Mouse (Mus musculus) common myeloid progenitor, adult 5-6 weeks (primary cell): ENCODE data around the gene E130308A19Rik. TPM values are rescaled to one million over a fixed set of nuclear protein-coding genes. Genes with fewer than 3 reads are reported as not detected.
A peak's percentile ranks its signal among the peaks of the same experiment; 100 is the strongest.

Experiments
- ATAC-seq: replicated peaks from 2 replicates; pipeline ENCODE4 v1.8.0; 2016; ENCODE audit warnings: low read depth, mild to moderate bottlenecking, moderate TSS enrichment, inconsistent platforms; ENCODE audit not compliant: poor library complexity, severe bottlenecking
- total RNA-seq: library from RNA; stranded (forward); fragments of 200-1000, 187-1606 nt; gene quantifications from 2 replicates; pipeline ENCODE4 v1.2.3, GENCODE M21; 2017

The E130308A19Rik gene
- total RNA-seq, 1 experiment from 2014 or later: 11.1 TPM

DNA sequence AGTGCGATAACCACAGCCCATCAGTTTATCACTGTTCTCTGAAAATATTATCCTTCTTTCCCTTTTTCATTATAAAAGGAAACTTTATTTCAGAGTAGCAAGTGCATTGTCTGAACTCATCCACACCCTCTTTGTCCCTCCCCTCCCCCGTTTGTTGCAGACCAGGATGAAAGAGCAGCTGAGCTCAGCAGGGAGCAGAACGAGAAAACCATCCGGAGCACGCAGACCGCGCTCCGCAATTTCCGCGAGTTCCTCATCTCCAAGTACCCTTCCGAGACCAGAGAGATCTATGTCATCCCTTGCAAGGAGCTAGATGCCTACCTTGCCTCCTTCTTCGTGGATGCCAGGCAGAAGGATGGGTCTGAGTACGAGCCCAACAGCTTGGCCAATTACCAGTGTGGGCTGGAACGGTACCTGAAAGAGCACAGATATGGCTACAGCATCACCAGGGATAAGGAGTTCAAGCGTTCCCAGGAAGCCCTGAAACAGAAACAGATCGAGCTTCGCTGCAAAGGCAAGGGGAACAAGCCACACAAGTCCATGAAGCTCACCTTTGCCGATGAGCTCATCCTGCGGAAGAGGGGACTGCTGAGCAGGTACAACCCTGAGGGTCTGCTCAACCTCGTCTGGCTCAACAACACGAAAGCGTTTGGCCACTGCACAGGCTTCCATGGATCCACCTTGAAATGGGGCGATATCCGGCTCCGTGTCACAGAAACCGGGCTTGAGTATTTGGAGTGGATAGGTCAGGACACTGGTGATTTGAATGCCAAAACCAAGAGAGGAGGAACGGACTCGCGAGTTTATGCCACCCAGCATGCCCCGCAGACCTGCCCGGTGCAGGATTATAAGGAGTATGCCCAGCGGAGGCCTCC is 93.7 kb downstream of the E130308A19Rik start:
- no peak for ATAC-seq

DNA sequence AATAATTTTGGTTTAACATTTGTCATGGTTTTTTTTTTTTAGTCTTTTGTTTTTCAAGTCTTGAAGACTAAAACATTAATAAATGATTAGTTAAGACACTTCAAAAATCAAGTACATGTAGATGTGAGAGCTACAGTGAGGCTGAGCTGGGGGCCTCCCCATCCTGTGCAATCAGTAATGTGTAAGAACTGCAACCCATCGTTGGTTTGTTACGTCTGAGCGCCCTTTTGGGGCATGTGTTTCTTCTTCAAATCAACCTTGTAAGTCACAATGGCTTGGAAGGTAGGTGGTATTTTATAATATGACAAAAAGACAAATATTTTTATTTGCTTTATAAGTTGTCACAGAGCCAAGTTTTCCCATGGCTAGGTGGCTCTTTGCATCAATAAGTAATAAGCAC is 95.8 kb downstream of the E130308A19Rik start:
- ATAC-seq: no peak

- no peak for ATAC-seq
These were observed 99.6 kb downstream of the E130308A19Rik start for GRCm38 (mm10) chr4:59725579-59725978.

DNA sequence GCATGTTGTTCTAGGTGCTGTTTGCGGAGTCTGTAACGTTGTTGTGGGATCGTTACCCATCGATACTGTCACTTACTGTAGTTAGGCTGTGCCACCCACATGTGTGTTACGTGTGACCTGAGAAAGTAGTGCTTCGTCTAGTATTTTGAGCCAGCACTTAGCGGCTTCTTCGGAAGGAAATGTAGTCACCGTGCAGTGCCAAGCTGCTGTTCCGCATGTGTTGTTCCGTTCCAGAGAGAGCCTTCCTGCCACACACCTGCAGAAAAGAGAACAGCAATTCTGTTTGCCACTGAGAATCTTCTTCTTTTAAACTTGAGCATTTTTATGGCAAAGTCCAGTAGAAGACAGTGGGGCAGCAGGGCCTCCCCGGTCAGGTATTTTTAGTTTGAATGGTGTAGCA is 100.5 kb downstream of the E130308A19Rik start:
- ATAC-seq: no peak

GRCm38 (mm10) chr4:59727187-59727877 is 101.3 kb downstream of the E130308A19Rik start:
- no peak for ATAC-seq

DNA sequence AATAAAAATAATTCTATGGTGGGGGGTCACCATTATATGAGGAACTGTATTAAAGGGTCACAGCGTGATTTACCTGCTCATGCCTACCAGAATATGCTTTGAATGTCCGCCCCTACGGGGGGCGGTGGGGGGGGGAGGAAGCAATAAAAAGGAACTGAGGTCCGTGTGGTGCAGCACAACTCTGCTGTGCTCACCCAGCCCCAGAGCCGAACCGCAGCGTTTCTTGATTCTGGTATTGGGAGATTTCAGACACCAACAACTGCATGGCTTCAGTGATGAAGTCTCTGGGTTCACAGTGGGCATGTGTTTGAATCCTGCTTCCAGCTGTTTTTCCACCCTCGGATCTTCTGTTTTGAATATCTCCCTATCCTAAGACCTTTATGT is 101.9 kb downstream of the E130308A19Rik start:
- peak; percentile 76 for ATAC-seq

- peak; percentile 27; the same call in 1 of the 2 replicates for ATAC-seq
These were observed 102.8 kb downstream of the E130308A19Rik start for GRCm38 (mm10) chr4:59728839-59729238.

DNA sequence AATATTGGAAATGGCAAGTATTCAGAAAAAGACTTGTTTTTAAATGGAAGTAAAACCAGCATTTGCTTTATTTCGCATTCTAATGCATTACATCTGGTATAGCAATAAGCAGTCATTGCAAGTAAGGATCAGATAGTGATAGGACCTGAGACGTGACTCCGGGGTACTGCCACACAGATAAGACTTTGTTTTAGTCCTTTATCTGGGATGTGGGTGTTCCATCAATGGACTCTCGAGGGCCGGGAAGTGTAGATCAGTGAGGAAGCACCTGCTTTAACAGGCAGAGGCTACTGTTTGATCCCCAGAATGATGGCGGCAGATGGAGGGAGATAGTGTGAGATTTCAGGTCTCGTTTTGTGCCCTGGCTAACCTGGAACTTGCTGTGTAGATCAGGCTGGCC is 105.5 kb downstream of the E130308A19Rik start:
- no peak for ATAC-seq

DNA sequence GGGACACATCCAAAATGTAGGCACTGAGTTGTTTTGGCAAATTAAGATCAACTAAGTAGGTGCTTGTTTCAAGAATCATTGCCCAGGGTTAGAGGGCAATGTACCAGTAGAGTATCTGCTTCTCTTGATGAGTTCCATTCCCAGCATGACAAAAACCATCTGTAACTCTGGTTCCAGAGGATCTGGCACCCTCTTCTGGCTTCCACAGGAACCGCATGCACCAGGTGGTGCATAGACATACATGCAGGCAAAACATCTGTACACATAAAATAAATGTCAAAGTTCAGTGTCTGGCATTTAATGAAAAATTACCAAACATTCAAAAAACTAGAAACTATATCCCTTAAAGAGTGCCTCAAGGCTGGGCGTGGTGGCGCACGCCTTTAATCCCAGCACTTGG is 113.3 kb downstream of the E130308A19Rik start:
- ATAC-seq: no peak

DNA sequence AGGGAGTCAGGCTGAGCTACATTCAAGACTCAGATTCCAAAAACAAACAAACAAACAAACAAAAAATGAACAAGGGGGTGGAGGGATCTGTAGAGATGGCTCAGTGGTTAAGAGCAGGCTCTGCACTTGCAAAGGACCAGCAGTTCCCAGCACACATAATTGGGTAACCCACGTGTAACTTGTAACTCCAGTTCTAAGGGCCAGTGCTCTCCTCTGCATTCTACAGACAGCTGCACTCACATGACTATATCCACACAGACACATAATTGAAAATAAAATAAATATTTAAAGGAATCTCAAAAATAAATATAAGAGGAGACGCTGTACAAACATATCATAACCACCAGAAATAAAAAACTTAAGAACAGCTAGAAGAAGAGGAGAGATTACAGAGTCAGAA is 113.9 kb downstream of the E130308A19Rik start:
- no peak for ATAC-seq

DNA sequence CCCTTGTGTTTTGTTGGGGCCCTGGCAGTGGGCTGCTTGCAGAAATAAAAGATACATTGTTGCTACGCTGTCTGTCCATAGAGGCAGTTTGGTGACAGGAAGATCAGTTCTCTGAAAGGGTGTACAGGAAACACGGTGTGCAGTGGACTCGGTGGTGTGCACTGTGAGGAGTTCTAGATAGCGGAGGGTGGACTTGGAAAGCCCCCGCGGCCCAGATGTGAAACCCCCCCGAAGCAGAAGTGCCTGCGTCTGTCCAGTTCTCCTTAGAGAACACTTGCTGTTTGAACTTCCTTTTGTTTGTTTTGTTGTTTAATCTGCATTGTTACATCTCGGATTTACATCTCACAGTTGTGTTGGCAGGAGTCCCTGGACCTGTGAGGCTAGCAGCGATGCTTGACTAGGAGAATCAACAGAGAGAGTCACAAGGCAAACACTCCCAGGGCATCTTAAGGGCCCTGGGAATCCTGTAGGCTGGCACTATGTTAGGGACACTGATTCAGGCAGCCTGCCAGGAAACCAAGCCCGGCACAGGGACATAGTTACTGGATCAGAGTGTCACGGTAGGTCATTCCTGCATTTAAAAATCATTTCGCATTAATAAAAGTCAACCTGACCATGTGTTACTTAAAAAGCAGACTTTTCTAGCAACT is 127.6 kb downstream of the E130308A19Rik start:
- no peak for ATAC-seq

- ATAC-seq: no peak; the same call in 1 of the 2 replicates
These were observed 130.5 kb downstream of the E130308A19Rik start for GRCm38 (mm10) chr4:59756332-59757082.

DNA sequence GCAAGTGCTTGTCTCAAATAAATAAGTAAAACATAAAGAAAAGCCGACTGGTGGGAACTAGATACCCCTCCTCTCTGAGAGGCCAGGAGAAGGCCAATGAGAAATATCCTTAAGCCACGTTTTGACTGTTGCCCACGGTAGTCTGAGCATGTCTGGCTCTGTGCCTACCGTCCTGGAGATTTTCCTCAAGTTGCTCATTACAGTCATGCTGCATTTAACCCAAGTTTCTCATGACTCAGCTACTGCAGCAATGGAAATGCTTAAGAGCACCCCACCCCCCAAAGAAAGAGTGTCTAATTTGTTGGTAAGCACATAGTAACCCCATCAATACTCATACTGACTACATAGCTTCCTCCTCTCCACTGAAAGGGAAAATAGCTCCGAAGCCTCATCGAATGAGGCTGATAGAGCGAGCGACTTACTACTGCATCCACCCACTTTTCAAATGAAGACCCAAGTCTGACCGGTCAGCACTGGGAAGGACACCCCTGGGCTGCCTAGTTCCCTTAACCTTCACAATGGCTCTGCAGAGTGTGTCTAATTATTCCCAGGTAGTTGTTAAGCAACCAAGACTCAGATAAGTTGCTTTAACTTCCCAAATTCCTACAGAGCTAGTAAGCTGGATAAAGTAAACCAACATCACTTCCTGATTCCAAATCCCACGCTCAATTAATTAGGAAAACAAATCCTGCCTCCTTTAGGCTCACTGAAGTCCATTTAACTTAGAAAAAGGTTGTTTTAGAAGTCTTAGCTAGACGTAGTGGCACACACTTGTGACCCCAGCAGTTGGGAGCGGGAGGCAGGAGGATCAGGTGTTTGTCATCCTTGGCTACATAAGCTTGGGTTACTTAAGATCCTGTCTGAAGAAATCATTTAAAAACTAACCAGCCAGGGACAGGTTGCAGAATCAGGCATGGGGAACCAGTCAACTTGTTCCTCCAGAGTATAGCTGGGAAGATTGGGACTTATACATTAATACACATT is 131.7 kb downstream of the E130308A19Rik start:
- ATAC-seq: no peak

GRCm38 (mm10) chr4:59760016-59760415 is 134.0 kb downstream of the E130308A19Rik start:
- no peak for ATAC-seq

GRCm38 (mm10) chr4:59760636-59761364 is 134.8 kb downstream of the E130308A19Rik start:
- peak; percentile 58; the same call in 1 of the 2 replicates for ATAC-seq

DNA sequence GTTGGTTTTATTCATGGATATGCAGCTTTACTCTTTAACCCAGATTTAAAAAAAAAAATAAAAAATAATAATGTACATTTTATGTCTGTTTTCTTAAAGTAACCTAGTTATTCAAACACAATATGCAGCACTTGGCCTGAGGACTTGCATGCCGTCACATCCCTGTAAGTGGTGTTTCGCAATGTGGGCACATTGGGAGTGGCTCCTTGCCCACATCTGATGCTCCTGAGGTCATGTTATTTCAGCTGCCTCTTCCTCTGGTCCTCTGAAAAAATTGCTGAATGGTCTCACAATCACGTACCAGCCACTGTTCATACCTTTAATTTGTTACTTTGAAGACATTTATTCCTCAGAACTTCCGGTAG is 135.3 kb downstream of the E130308A19Rik start:
- ATAC-seq: peak; percentile 59

GRCm38 (mm10) chr4:59764950-59765349 is 138.9 kb downstream of the E130308A19Rik start:
- ATAC-seq: no peak

DNA sequence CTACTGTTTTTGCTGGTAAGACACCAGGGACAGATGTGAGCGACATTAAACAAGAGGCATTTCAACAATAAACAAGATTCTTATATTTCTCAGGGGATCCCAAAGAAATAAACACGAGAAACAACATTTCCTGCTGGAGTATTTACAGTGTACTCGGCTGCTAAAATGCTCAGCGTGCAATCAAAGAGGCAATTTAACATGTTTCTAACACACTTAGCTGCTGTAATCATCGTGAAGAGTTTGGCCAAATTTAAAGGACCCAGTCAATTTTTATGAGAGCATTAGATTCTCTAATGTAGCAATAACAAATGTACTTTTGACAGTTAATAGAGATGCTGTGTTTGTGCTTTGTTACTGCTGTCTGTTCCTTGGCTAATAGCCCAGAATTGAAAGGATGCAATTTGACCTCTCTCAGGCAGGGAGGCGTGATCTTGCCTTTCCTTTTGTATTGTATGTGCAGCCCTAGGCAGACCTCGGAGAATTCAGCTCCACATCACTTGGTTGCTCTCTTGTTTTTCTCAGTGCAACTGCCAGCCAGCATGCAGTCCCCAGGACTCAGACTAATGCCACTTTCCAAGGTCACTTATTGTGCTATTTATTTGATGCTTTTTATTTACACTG is 139.5 kb downstream of the E130308A19Rik start:
- ATAC-seq: no peak
